Mouse (Mus musculus): ENCODE data around the gene Cep41. TPM values are rescaled to one million over a fixed set of nuclear protein-coding genes. Genes with fewer than 3 reads are reported as not detected.
A peak's percentile ranks its signal among the peaks of the same experiment; 100 is the strongest.

Gene Cep41
- total RNA-seq, 1 experiment, result 8.6 TPM

DNA sequence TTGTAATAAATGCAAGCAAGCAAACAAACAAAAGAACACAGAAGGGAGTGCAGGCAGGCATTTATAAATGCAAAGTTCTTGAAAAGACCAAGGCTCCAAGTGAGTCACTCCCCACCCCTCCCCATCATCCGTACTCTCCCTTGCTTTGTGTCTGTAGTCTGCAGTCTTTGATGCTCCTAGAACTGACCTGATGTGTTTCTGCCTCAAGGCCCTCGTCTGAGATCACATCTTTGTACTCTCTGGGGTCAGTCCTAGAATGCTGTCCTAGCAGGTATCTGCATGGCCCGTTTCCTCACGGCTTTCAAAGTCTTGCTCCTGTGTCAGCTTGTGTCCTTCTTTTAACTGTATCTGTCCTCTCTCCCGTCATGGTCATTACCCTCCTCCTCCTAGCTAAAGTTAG lies 73.9 kb downstream of the Cep41 start:
- Histone ChIP-seq H3K9ac (ENCODE audit: insufficient read depth, low read depth, low read length, poor library complexity, severe bottlenecking) (no peak overlapping the region), H3K27ac (ENCODE audit: insufficient read depth, low read depth, low read length, poor library complexity, severe bottlenecking) (no peak overlapping the region), H3K4me3 (ENCODE audit: insufficient read depth in 1 of 2, low read depth in 1 of 2, low read length in 2 of 2, poor library complexity in 1 of 2, severe bottlenecking in 1 of 2) (no peak overlapping the region), H3K36me3 (ENCODE audit: control insufficient read depth, insufficient read depth, low read length, poor library complexity, severe bottlenecking) (no peaks in the 10 kb centered on the region), H3K9me3 (ENCODE audit: control insufficient read depth, insufficient read depth, low read depth, low read length) (no peaks in the 10 kb centered on the region), H3K4me1 (ENCODE audit: control insufficient read depth in 2 of 2, insufficient read depth in 2 of 2, low read length in 2 of 2, poor library complexity in 1 of 2) (peaks cover 0 to 20% of the 10 kb centered on the region in 2 experiments; a peak in 2 of 4 replicates)
- DNase-seq (ENCODE audit: low read depth, low spot score), result no peak
- no peak for TF ChIP-seq HCFC1 (IDR thresholded peaks at IDR 0.05; ENCODE audit: borderline replicate concordance, insufficient read depth, low read length)
- in situ Hi-C loops (cut with MboI; ENCODE audit: low sequenced_read_pairs in 2 of 2, unreplicated experiment in 2 of 2), result no loop called here

- Histone ChIP-seq H3K36me3 (ENCODE audit: control insufficient read depth, insufficient read depth, low read length, poor library complexity, severe bottlenecking) (no peaks in the 10 kb centered on the region), H3K9me3 (ENCODE audit: control insufficient read depth, insufficient read depth, low read depth, low read length) (no peaks in the 10 kb centered on the region), H3K27ac (ENCODE audit: insufficient read depth, low read depth, low read length, poor library complexity, severe bottlenecking) (no peak overlapping the region), H3K9ac (ENCODE audit: insufficient read depth, low read depth, low read length, poor library complexity, severe bottlenecking) (no peak overlapping the region), H3K4me3 (ENCODE audit: insufficient read depth in 1 of 2, low read depth in 1 of 2, low read length in 2 of 2, poor library complexity in 1 of 2, severe bottlenecking in 1 of 2) (no peak overlapping the region), H3K4me1 (ENCODE audit: control insufficient read depth in 2 of 2, insufficient read depth in 2 of 2, low read length in 2 of 2, poor library complexity in 1 of 2) (peaks cover 0 to 20% of the 10 kb centered on the region in 2 experiments; a peak in 2 of 4 replicates)
- TF ChIP-seq MAFK (IDR thresholded peaks at IDR 0.05; ENCODE audit: insufficient read depth, low read depth, low read length) (no peak), HCFC1 (IDR thresholded peaks at IDR 0.05; ENCODE audit: borderline replicate concordance, insufficient read depth, low read length) (no peak), CHD2 (IDR thresholded peaks at IDR 0.05; ENCODE audit: low read depth, low read length) (no peak), ZNF384 (IDR thresholded peaks at IDR 0.05; ENCODE audit: low read depth, low read length) (no peak), ZC3H11A (IDR thresholded peaks at IDR 0.05; ENCODE audit: borderline replicate concordance, low read depth, low read length) (no peak)
- DNase-seq (ENCODE audit: low read depth, low spot score), result no peak
- in situ Hi-C loops (cut with MboI; ENCODE audit: low sequenced_read_pairs in 2 of 2, unreplicated experiment in 2 of 2), result no loop called here
These were observed 74.8 kb downstream of the Cep41 start for GRCm38 (mm10) chr6:30618735-30619134.

- no peak overlapping the region for H3K4me3 ChIP-seq (ENCODE audit: insufficient read depth in 1 of 2, low read depth in 1 of 2, low read length in 2 of 2, poor library complexity in 1 of 2, severe bottlenecking in 1 of 2)
- no peaks in the 10 kb centered on the region for H3K36me3 ChIP-seq (ENCODE audit: control insufficient read depth, insufficient read depth, low read length, poor library complexity, severe bottlenecking)
- no peaks in the 10 kb centered on the region for H3K9me3 ChIP-seq (ENCODE audit: control insufficient read depth, insufficient read depth, low read depth, low read length)
- DNase-seq (ENCODE audit: low read depth, low spot score), result no peak
- H3K9ac ChIP-seq (ENCODE audit: insufficient read depth, low read depth, low read length, poor library complexity, severe bottlenecking), result no peak overlapping the region
- in situ Hi-C loops (cut with MboI; ENCODE audit: low sequenced_read_pairs in 2 of 2, unreplicated experiment in 2 of 2), result no loop called here
- H3K27ac ChIP-seq (ENCODE audit: insufficient read depth, low read depth, low read length, poor library complexity, severe bottlenecking), result no peak overlapping the region
- H3K4me1 ChIP-seq (ENCODE audit: control insufficient read depth in 2 of 2, insufficient read depth in 2 of 2, low read length in 2 of 2, poor library complexity in 1 of 2), result peaks cover 0 to 20% of the 10 kb centered on the region in 2 experiments; a peak in 2 of 4 replicates
- TF ChIP-seq MAFK (IDR thresholded peaks at IDR 0.05; ENCODE audit: insufficient read depth, low read depth, low read length) (no peak), ZNF384 (IDR thresholded peaks at IDR 0.05; ENCODE audit: low read depth, low read length) (no peak), HCFC1 (IDR thresholded peaks at IDR 0.05; ENCODE audit: borderline replicate concordance, insufficient read depth, low read length) (no peak), CHD2 (IDR thresholded peaks at IDR 0.05; ENCODE audit: low read depth, low read length) (no peak), ZC3H11A (IDR thresholded peaks at IDR 0.05; ENCODE audit: borderline replicate concordance, low read depth, low read length) (no peak)
These were observed 75.5 kb downstream of the Cep41 start for GRCm38 (mm10) chr6:30617959-30618590.

- H3K27ac ChIP-seq (ENCODE audit: insufficient read depth, low read depth, low read length, poor library complexity, severe bottlenecking), result no peak overlapping the region
- H3K4me3 ChIP-seq (ENCODE audit: insufficient read depth in 1 of 2, low read depth in 1 of 2, low read length in 2 of 2, poor library complexity in 1 of 2, severe bottlenecking in 1 of 2), result no peak overlapping the region
- H3K9ac ChIP-seq (ENCODE audit: insufficient read depth, low read depth, low read length, poor library complexity, severe bottlenecking), result no peak overlapping the region
- no peaks in the 10 kb centered on the region for H3K9me3 ChIP-seq (ENCODE audit: control insufficient read depth, insufficient read depth, low read depth, low read length)
- TF ChIP-seq HCFC1 (IDR thresholded peaks at IDR 0.05; ENCODE audit: borderline replicate concordance, insufficient read depth, low read length) (no peak), ZNF384 (IDR thresholded peaks at IDR 0.05; ENCODE audit: low read depth, low read length) (no peak), ZC3H11A (IDR thresholded peaks at IDR 0.05; ENCODE audit: borderline replicate concordance, low read depth, low read length) (no peak), CHD2 (IDR thresholded peaks at IDR 0.05; ENCODE audit: low read depth, low read length) (no peak), MAFK (IDR thresholded peaks at IDR 0.05; ENCODE audit: insufficient read depth, low read depth, low read length) (no peak)
- no peaks in the 10 kb centered on the region for H3K36me3 ChIP-seq (ENCODE audit: control insufficient read depth, insufficient read depth, low read length, poor library complexity, severe bottlenecking)
- in situ Hi-C loops (cut with MboI; ENCODE audit: low sequenced_read_pairs in 2 of 2, unreplicated experiment in 2 of 2), result no loop called here
- H3K4me1 ChIP-seq (ENCODE audit: control insufficient read depth in 2 of 2, insufficient read depth in 2 of 2, low read length in 2 of 2, poor library complexity in 1 of 2), result peaks cover 0 to 20% of the 10 kb centered on the region in 2 experiments; a peak in 2 of 4 replicates
- DNase-seq (ENCODE audit: low read depth, low spot score), result peak; percentile 20
These were observed 76.3 kb downstream of the Cep41 start for GRCm38 (mm10) chr6:30617020-30617958.

All from ES-E14 (cell line).